Mouse (Mus musculus) 3T3-L1 (cell line): Measurements from ENCODE around the gene Rnf227.
"Not testable (repeated sequence)": the region's sequence is repeated elsewhere in the genome, so short reads cannot be mapped to it uniquely, and the experiment has no call there.

Experiments used
- DNase-seq: peaks from one replicate; pipeline ENCODE4 v3.0.0-alpha.2; 2015; ENCODE audit warnings: low read depth, low spot score

The Rnf227 gene

DNA sequence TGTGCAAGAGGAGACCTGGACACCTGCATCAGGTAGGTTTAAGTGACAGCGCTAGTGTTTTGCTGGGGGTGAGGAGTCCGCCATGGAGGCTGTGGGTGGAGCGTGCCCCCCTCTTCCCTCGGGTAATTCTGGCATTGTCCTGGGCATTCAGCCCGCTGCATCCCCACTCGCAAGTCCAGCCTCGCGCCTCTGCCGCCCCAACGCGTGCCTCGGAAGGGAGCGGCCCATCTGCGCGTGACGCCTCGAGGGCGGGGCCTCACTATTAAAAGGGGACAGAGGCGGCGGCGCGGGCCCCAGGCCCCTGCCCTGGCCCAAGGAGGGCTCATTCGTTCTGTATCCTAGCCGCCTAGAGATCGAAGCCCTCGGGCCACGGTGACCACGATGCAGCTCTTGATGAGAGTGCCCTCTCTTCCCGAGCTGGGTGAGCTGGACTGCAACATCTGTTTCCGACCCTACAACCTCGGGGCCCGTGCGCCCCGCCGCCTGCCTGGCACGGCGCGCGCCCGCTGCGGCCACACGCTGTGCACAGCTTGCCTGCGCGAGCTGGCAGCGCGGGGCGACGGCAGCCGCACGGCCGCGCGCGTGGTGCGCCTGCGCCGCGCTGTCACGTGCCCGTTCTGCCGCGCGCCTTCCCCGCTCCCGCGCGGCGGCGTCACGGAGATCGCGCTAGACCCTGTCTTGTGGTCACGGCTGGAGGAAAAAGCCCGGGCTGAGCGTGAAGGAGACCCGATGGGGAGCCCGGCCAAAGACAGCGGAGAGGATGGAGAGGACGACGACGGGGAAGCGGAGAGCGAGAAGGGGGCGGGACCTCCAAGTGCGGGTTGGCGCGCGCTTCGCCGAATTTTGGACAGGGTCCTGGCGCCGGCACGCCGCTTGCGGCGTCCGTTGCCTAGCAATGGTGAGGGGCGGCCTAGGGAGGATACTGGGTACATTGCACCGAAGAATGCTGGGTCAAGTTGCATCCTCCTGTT lies at the start of gene Rnf227:
Rnf227 (plus strand) TSS at position 301 of the 971 bp plus-strand sequence.
- DNase-seq = no peak

DNA sequence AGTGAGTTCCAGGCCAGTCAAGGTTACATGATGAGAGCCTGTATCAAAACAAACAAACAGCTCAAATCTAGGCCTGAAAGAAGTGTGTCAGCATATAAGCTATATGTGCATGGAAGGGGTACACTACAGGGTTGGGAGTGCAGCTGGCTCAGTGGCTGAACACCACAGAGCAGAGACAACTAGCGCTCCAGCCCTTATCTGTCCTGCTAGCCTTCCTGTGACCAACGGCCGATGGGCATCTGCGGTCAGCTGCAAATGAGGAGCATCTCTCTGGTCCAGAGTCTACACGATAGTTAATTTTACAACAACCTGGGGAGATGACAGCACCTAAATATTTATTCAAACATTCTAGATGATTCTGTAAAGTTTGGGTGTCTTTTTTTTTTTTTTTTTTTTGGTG lies 49.1 kb upstream of the Rnf227 start:
- DNase-seq = no peak

DNA sequence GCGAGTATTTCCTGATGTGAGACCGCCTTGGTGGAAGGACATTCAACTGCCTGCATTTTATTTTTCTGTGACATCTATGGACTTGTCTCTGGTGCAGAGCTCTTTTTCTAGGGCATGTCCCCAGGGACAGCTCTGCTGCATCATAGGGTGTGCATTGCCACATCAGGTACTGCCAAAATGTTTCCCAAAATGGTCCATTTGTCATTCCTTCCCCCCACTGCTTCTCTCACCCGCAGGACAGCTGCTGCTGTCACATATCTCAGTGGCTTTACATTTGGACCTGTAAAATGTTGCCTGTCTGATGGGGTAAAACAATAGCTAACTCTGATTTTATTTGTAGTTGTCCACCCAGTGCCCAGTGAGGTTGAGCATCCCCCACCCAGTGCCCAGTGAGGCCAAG lies 45.0 kb upstream of the Rnf227 start:
- no peak for DNase-seq

DNA sequence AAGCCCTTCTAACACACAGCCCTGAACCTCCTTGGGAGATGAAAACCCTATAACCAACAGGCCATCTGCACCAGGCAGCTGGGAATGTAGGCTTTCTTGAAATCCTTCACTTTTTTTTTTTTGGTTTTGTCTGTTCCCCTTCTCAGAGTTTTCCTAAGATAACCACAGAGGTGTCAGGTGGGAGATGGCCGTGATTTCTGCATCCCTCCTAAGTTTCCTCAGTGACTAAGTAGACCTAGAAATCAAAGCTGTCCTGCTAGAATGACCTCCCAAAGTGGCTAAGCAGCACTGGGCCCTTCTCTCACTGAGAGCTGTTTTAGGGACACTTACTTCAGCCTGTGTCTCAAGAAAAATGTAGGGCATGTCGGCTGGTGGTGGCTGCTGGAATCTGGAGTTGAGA lies 42.5 kb upstream of the Rnf227 start:
- DNase-seq = no peak

DNA sequence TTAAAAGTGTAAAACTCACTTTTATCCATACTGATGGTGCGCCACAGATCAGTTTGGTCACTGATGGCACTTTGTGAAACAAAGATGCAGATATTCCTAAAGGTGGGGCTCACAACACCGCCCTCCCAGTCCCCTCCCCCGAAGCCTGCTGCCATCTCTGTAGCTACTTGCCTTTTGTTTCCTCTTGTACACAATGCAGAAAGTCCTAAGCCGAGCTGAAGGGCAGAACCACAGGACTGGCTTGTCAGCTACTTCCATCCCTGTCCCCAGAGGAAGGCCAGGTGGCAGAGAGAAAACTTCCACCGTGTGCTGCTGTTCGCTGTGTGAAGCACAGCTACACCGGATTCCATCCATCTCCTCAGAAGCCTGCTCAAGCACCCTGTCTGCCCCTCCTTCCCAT lies 42.0 kb upstream of the Rnf227 start:
- no peak for DNase-seq

DNA sequence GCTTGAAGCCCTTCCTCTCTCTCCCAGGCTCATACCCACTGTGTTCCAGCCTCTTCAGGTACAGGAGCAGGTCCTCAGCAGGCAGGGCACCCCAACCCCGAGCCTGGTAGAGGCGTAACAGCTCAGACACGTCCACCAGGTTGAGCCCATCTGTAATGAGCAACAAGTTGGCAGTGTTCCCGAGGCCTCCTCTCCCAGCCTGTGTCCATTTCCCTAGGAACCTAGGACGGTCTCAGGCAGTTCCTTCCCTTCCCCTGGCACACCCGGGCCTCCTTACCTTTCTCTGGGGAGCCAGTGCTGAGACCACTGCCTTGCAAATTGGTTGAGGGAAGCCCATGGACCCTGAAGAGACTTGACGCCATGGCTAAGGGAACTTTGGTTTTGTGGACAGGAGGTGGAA lies 37.4 kb upstream of the Rnf227 start:
- no peak for DNase-seq

DNA sequence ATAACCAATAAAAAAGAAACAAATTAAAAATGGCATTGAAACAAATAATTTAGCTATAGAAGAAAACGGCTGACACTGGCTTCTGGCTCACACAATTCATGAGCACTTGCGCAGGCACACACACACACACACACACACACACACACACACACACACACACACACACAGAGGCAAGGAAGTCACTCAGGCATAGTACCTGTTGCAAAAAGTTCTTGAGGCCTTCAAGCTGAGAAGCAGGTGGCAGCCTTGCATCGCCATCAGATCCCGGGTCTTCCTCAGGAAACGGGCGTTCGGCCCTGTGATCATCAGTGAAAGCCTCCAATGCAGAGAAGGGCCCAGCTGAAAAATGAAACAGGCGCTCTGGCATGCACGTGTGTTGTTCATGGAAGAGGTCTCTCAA lies 35.0 kb upstream of the Rnf227 start:
- DNase-seq = no peak

DNA sequence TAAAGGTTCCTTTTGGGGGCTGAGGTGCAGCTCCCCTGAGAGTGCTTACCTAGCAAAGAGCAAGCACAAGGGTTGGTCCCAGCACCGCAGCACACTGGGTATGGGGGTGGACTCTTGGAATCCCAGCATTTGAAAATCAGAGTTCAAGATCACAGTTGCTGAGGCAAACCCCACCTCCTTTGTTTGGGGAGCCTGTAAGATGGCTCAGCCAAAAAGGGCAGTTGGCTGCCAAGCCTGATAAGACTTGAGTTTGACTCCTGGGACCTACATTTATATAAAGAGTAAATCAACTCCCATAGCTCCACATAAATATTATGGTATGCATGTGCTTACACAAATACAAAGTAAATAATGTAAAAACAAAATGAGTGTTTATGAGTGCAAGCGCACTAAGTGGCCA lies 34.2 kb upstream of the Rnf227 start:
- DNase-seq = no peak

DNA sequence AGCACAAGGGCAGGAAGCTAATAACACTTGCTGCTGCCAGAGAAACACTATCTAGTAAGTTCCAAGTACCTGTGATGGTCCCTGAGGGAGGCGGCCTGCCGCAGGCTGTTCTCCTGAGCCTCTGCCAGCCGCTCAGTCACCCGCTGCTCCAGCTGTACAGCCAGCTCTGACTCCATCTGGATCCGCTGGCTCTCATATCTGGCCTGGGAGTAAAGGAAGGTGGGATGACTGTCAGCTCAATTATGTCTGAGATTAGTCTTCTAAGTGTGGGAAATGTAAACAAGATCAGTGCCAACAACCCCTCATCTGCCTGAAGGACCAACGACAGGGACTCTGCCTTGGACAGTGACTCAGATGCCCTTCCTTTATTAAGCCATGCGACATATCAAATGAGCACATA lies 29.0 kb upstream of the Rnf227 start:
- DNase-seq = no peak

DNA sequence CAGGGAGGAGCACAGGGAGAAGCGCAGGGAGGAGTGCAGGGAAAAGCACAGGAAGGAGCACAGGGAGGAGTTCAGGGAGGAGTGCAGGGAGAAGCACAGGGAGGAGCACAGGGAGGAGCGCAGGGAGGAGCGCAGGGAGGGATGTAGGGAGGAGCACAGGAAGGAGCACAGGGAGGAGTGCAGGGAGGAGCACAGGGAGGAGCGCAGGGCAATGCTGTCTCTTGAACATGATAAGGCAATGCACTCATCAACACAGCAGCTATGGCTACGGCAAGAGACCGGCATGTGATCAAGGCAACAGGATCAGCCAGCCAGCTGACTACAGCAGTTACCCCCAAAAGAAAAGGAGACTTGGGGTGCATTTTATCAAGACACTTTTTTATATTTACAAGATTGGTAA lies 23.9 kb upstream of the Rnf227 start:
- DNase-seq = no peak

DNA sequence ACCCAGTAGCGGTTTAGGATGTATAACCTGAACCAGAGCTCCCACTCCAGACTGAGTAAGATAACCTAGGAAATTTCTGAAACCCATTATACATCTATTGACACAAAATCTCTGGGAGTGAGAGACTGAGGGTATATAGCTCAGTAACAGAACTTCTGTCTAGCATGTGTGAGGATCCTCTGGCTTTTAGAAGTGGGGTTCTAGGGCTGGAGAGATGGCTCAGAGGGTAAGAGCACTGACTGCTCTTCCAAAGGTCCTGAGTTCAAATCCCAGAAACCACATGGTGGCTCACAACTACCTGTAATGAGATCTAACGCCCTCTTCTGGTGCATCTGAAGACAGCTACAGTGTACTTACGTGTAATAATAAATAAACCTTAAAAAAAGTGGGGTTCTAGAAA lies 22.3 kb upstream of the Rnf227 start:
- DNase-seq = not testable (repeated sequence)

DNA sequence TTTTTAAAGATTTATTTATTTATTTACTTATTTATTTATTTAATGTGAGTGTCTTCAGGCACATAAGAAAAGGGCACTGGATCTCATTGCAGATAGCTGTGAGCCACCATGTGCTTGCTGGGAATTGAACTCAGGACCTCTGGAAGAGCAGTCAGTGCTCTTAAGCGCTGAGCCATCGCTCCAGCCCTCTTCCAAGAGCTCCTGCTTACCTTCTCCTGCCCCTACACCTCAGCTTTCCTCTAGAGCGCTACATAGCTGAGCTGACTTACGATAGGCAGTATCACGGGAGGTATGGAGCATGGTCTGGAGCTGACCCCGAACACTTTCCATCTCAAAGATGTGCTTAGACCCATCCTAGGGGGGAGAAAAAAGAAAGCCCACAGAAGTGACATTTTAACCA lies 18.7 kb upstream of the Rnf227 start:
- DNase-seq = no peak

DNA sequence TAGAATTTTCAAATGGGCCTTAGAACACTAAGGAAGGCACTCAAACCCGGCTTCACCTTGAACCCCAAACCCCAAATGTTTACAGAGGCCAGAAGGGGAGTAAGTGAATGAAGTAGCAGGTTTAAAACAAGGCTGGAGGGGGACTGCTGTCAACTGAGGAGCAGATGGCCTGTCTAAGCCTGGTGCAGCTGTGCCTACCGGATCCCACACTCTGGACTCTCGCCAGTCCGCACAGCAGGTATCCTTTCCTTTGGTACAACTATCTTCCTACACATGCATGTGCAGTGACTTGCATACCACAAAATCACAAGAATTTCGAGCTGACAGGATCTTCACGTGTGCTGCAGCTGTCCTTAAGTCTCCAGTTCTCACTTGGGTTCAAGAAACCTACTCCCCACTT lies 18.3 kb upstream of the Rnf227 start:
- DNase-seq = no peak

DNA sequence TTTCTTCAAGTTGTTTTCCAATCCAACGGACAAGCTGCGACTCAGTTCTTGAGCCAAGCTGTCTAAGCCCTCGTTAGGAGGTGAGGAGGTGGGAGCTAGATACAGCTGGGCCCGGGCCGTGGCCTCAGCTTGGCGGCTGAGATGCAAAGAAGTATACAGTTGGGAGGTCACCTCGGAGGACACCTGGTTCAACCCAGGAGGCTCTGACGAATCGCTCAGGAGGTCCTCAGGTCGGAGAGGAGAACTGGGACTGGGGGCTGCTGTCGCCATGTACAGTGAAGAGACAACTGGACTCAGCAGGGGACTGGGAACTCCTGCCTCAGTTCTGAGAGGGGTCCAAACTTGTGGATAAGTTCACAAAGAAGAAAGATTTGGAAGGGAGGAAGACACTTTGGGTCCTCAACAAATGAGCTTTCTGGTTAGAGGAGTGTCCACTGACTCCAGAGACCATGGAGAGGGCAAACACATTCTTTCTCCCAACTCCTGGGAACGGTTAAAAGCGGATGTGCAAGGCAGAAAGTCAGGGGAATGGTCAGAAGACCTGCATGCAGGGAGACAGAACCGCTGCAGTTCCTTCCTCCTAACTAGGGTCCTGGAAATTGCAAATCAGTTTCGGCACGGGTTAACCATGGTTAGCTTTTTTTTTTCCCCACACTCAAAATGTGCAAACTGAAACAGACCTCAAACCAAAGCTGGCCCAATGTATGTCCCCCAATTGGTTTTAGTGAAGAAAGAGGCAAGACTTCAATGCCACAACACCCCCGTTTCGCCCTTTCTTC lies 17.4 kb upstream of the Rnf227 start:
- DNase-seq = peak; percentile 53

DNA sequence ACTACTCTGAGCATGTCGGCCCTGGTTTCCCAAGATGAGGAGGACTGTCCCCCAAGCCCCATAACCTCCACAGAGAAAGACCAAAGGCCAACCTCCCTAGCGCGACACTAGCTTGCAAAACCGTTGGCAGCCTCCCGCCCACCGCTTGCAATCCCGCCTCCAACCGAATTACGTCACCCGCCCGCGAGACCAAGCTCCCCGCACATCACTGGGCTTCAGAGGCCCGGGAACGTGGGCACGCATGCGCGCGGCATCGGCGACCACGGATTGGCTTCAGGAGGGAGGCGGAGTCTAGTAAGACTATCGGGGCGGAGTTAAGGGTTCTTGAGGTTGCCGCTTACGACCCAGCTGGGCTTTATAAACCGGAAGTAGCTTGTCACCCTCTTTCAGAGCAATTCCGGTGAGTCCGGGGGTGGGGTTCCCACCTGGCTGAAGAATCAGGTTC lies 16.6 kb upstream of the Rnf227 start, which contains the start of the genes Cntrob and Trappc1:
Cntrob (minus strand) TSS at position 109 of the 445 bp plus-strand sequence.
Trappc1 (plus strand) TSS at position 314 of the 445 bp plus-strand sequence.
- peak; percentile 99 for DNase-seq

DNA sequence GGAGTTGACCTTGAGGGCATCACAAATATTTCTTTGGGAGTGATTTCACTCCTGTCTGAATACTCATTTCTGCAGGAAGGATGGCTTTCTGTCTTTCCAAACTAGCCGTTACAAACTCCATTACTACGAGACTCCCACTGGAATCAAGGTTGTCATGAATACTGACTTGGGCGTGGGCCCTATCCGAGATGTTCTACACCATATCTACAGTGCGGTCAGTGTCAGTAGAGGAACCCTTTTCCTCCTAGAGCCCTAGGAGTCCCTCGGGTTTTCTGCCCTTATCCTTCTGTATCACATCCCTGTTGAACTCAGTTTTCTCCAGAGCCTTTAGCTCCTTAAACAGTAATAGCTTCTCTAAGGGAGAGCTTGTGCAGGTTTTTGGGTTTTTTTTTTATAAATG lies 15.5 kb upstream of the Rnf227 start:
- DNase-seq = no peak

DNA sequence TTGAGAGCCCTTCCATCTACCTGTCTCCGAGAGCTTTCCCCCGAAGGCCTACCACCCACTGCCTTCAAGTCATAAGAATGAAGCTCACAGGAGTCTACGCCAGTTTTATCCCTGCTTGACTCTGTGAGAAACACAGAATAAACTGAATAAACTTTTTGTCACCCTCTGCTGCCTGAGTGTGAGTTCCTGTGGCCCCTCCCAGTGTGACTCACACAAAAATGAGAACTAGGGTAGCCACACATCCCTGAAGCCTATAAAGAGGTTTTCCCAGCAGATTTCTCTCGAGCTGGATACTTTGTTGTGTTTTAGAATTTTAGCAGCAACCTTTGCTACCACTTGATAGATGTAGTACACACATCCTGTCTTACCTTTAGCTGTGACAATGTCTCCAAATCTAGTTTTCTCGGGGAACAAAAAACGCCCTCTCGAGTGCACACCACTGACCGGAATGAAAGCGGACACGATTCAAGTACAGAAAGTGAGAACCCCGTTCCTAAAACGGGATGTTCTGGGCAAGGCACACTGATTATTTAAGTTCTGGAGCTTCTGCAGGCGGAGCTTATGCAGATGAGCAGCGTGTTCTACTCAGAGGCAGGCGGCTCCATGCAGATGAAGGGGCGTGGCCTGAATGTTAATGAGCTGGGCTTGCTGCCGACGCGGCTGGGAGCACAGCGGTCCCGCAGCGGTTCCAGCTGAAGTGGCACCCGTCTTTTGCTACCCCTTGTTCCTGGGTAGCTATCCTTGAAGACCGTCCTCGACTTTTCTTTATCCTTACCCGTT lies 14.4 kb upstream of the Rnf227 start, which contains the start of gene Kcnab3:
Kcnab3 (plus strand) TSS at position 631 of the 780 bp plus-strand sequence.
- DNase-seq = peak; percentile 90

DNA sequence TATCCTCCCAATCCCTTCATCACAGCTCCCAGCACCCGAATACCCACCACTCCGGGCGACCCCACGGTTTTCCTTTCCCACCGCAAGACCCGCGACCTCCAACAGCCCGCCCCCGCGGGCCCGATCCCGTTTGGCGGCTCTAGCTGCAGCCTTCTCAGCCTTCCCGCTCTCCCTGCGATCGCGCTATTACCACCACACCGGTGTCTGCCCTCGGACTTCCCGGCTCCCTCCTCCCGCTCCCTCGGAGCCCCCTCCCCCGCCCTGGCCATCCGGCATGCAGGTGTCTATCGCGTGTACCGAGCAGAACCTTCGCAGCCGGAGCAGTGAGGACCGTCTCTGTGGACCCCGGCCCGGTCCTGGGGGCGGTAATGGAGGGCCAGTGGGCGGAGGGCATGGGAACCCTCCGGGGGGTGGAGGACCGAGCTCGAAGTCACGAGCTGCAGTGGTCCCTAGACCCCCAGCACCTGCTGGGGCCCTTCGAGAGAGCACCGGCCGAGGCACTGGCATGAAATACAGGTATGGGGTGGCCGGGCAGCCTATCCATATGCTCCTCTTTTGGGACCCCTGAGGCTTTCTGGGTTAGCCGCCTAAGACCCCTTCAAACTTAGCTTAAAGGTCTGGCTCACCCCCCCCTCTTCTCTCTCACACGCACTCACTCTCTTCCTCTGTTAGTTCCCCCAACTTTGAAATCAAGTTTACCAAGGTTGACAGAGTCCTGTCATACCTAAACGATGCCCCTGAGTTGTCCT lies 13.7 kb upstream of the Rnf227 start:
- no peak for DNase-seq

DNA sequence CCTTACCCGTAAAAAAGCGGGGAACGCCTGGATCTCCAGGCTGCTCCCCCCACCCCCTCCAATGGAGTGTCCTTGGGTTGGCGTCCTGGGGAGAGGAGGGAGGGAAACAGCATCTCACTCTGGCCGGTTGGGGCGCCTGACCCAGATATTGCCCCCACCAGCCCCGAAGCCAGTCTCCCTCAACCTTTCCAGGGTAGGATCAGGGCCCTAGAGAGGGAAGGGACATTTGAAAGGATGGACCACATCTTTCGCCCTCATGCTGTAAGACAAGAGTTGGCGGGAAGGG lies 13.2 kb upstream of the Rnf227 start:
- DNase-seq = no peak

DNA sequence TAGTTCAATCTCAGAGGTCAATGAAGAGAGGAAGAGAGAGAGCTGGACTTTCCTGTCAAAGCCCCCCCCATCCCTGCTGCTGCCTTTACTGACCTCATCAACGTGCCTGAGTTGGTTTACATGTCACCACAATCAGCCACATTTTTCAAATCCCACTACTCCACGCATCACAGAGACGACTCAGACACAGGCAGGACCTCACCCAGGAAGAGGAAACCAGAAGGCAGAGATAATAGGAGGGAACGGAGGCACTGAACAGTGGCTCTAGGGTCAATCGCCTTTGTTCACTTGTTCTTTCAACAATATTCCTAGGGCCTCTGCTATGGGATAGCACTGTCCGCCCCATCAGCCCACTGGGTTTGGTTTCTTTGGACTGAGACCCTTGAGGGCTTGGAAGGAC lies 12.6 kb upstream of the Rnf227 start:
- no peak for DNase-seq

DNA sequence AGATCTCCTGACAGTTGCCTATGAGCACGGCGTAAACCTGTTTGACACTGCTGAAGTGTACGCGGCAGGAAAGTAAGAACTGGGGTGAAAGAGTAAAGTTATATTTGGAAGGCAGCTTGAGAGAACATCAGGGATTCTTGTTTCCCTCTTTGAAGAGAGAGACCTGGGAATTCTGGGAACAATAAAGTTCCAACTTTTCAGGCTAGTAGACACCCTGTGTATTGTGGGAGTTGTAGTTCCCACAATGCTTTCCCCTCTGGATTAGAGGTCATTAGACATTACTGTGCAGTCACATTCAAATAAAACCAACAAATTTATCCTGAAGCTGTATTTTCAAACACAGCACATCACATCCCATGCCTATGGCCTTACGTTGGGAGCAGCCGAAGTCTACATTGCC lies 11.7 kb upstream of the Rnf227 start:
- DNase-seq = no peak
